Mouse (Mus musculus) cerebellum, adult 8-10 months (tissue): ENCODE data around the gene Slc6a5.
"Not testable (repeated sequence)": the region's sequence is repeated elsewhere in the genome, so short reads cannot be mapped to it uniquely, and the experiment has no call there.

Experiments
- DNase-seq: peaks from one replicate; pipeline ENCODE4 v3.0.0; 2022

Slc6a5 gene

GRCm38 (mm10) chr7:49913728-49914328, 3.9 kb downstream of the Slc6a5 start:
- no peak for DNase-seq

GRCm38 (mm10) chr7:49914946-49915345, 5.0 kb downstream of the Slc6a5 start:
- DNase-seq = no peak

- DNase-seq = no peak
These were observed 5.5 kb downstream of the Slc6a5 start for GRCm38 (mm10) chr7:49915471-49915870.

GRCm38 (mm10) chr7:49919494-49919893, 9.5 kb downstream of the Slc6a5 start:
- no peak for DNase-seq

- no peak for DNase-seq
These were observed 10.8 kb downstream of the Slc6a5 start for GRCm38 (mm10) chr7:49920751-49921150.

- DNase-seq = peak; percentile 10
These were observed 13.0 kb downstream of the Slc6a5 start for GRCm38 (mm10) chr7:49922928-49923327.

GRCm38 (mm10) chr7:49923376-49923775, 13.4 kb downstream of the Slc6a5 start:
- peak; percentile 77 for DNase-seq

- DNase-seq = no peak
These were observed 18.6 kb downstream of the Slc6a5 start for GRCm38 (mm10) chr7:49928571-49928970.

- DNase-seq = no peak
These were observed 20.1 kb downstream of the Slc6a5 start for GRCm38 (mm10) chr7:49929999-49930398.

- not testable (repeated sequence) for DNase-seq
These were observed 23.6 kb downstream of the Slc6a5 start for GRCm38 (mm10) chr7:49933386-49934115.

- DNase-seq = no peak
These were observed 26.9 kb downstream of the Slc6a5 start for GRCm38 (mm10) chr7:49936821-49937220.

GRCm38 (mm10) chr7:49942023-49942422, 32.1 kb downstream of the Slc6a5 start:
- DNase-seq = no peak

- no peak for DNase-seq
These were observed 32.5 kb downstream of the Slc6a5 start for GRCm38 (mm10) chr7:49942490-49942889.

GRCm38 (mm10) chr7:49946691-49947090, 36.7 kb downstream of the Slc6a5 start:
- no peak for DNase-seq

- peak; percentile 15 for DNase-seq
These were observed 43.7 kb downstream of the Slc6a5 start for GRCm38 (mm10) chr7:49953546-49954181.

- no peak for DNase-seq
These were observed 44.9 kb downstream of the Slc6a5 start for GRCm38 (mm10) chr7:49954834-49955233.

- no peak for DNase-seq
These were observed 47.2 kb downstream of the Slc6a5 start for GRCm38 (mm10) chr7:49957142-49957541.

- no peak for DNase-seq
These were observed 53.8 kb downstream of the Slc6a5 start for GRCm38 (mm10) chr7:49963764-49964163.

GRCm38 (mm10) chr7:49969516-49969915, 59.6 kb downstream of the Slc6a5 start:
- no peak for DNase-seq

GRCm38 (mm10) chr7:49974841-49975440, 65.0 kb downstream of the Slc6a5 start, which contains the start of gene Nell1:
Gene Nell1, plus strand, starts transcription at chr7:49974864.
- DNase-seq = no peak

GRCm38 (mm10) chr7:49975441-49976121, 65.6 kb downstream of the Slc6a5 start:
- no peak for DNase-seq

GRCm38 (mm10) chr7:49981511-49982227, 71.7 kb downstream of the Slc6a5 start:
- no peak for DNase-seq
